Mouse (Mus musculus) heart, postnatal 25 days (tissue): ENCODE measurements at regions not wholly inside any gene's neighbourhood (a gene's known extent, or its start where the extent isn't known, plus 50 kb on each side); places are given as distances from the start of the nearest gene placed in this dataset.
"Not testable (repeated sequence)": the region's sequence is repeated elsewhere in the genome, so short reads cannot be mapped to it uniquely, and the experiment has no call there.

Experiments used
- DNase-seq: peaks from one replicate; pipeline ENCODE4 v3.0.0; 2022; ENCODE audit warnings: low spot score
- intact Hi-C: fragments of 180-260 bp; cut with DNase I; formaldehyde crosslinking; loops from one replicate; pipeline ENCODE4 v1.15.1; 2025

DNA sequence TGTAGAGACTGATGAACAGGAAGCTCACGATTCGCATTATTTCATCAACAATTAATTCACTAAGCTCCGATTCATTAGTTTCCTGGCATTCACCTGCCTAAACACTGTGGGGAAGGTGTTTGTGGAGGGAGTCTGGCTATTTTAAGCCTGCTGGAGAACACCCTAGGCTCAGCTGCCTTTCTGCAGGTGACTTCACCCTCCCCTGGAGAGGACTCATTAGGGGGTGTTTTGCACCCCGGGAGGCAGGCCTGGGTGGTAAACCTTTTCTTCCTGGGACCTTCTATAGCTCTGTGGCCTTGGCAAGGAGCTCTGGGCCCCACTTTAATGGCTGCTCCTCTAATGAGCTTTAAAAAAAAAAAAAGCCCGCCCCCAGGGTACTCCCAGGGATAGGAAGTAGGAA, 55.4 kb upstream of the Bnc1 start:
- no peak for DNase-seq
- intact Hi-C loops, result no loop called here

DNA sequence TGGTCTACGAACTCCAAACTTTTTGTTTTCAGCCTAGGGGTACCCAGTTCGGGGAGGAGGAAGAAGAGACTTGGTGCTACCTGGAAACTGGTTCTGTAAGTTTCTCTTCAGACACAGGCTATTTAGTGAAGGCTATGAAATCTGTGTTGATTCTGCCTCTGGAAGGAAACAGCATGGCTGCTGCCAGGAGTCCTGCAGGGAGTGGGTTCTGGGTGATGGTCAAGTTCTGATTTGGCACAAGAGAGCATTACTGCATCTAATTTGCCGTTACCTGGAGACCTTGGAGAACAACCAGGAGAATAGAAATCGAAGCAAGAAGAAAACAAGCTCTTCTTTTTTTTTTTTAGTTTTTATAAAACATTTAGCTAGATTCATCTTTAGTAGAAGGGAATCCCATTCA, 61.3 kb upstream of the Bnc1 start:
- intact Hi-C loops, result no loop called here
- DNase-seq, result no peak

- DNase-seq, result peak; percentile 1
- intact Hi-C loops, result no loop called here
Observed at GRCm38 (mm10) chr7:82056551-82057230, 64.6 kb upstream of the Bnc1 start.

- intact Hi-C loops, result no loop called here
- DNase-seq, result no peak
Observed at GRCm38 (mm10) chr7:82063407-82063806, 71.3 kb upstream of the Bnc1 start.

GRCm38 (mm10) chr7:82069629-82070450, 77.7 kb upstream of the Bnc1 start:
- no peak for DNase-seq
- intact Hi-C loops, result no loop called here

- no peak for DNase-seq
- intact Hi-C loops, result no loop called here
Observed at GRCm38 (mm10) chr7:82070946-82071727, 79.0 kb upstream of the Bnc1 start.

DNA sequence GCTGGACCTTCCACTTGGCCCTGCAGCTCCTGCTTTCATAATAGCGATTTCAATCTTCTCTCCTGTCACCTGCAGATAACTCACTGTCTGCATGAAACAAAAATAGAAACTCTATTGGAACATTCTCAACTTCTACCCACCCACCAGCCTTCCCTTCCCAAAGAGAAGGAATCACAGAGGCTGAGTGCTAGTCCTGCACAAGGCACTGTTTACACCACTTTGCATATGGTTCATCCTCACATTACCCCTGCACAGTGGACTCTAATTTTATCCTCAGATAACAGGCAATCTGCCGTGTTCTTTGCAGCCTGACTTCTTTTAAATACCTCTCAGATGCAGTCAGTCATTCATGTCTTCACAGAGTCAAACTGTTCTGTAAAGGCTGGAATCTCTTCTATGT, 83.3 kb upstream of the Bnc1 start:
- intact Hi-C loops, result no loop called here
- no peak for DNase-seq

DNA sequence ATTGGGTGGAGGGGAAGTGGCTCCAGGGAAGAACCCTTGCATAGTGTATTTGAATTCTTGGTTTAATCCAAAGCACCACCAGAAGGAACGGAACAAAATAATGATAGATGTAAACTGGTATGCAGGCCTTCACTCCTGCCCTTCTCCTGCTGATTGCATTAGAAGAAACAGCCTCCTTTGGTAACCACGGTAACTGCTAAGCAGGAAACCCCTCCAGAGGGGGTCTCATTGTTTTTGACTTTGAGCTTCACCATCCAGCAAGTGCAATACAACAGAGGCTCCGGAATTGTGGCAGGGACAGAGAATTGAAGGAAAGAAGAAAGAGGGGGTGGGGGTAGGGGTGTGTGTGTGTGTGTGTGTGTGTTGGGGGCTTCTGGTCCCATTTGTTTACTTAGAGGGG, 89.8 kb upstream of the Bnc1 start:
- intact Hi-C loops, result no loop called here
- no peak for DNase-seq

DNA sequence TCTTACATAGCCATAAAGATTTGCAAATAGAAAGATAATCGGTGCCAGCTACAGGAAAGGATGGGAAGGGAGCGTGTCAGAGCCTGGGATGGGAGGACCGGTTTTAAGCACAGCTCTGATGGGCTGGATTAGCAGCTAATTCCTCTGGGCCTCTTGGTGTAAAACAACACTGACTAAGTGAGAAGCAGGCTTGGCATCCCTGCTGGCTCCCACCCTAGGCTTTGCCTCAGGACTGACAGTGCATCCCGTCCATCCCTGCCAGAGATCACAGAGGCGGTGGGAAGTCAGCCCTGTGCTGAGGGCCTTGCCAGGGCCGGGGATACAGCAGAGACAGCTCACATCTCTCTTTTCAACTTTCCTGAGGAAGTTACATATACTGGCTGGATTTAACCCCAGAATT, 90.8 kb upstream of the Sh3gl3 start:
- intact Hi-C loops, result no loop called here
- DNase-seq, result no peak

DNA sequence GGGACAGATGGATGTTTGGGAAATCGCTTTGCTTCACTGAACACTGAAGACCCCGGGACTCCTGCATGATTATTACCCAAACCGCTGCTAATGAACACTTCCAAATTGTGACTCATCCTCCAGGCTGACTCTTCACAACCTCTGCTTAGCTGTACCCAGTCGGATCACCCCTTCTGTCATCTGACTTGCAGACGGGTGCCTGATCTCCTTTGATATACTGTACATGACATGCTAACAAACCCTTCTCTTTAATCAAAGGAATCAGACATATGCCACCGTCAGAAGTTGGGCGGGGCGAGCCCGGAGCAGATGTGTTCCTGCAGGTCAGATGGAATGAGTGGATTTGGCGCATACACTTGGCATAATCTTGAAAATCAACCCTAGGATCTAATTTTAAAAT, 89.2 kb upstream of the Sh3gl3 start:
- no peak for DNase-seq
- intact Hi-C loops, result no loop called here

- intact Hi-C loops, result no loop called here
- DNase-seq, result no peak
Observed at GRCm38 (mm10) chr7:82085205-82085604, 88.4 kb upstream of the Sh3gl3 start.

DNA sequence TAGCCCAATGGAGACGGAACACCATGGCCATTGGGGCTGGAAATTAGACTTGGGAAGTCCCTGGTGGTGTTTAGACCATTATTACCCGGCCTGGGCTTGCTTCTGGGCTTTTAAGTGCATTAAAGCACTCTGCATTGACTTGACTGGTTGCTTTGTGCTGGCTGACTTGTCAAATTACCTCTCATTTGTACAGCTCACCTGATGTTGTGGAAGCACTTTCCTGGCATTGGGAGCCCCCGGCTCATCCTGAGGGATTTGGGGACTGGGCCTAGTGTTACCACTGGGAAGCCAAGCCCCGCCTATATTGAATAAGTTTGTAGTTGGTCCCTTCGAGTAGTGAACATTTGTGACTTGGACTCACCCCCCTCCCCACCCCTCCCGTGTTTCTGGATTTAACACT, 75.5 kb upstream of the Sh3gl3 start:
- intact Hi-C loops, result no loop called here
- no peak for DNase-seq

- intact Hi-C loops, result no loop called here
- no peak for DNase-seq
Observed at GRCm38 (mm10) chr7:82101314-82101713, 72.3 kb upstream of the Sh3gl3 start.

- intact Hi-C loops, result no loop called here
- DNase-seq, result no peak
Observed at GRCm38 (mm10) chr7:82105631-82106030, 68.0 kb upstream of the Sh3gl3 start.

GRCm38 (mm10) chr7:82109141-82109540, 64.5 kb upstream of the Sh3gl3 start:
- intact Hi-C loops, DNase-seq: not testable (repeated sequence)

GRCm38 (mm10) chr7:82109550-82109949, 64.1 kb upstream of the Sh3gl3 start:
- intact Hi-C loops, result no loop called here
- DNase-seq, result no peak

GRCm38 (mm10) chr7:82109977-82110376, 63.7 kb upstream of the Sh3gl3 start:
- intact Hi-C loops, result loop anchor here (10.0 kb wide), 1 partner anchor 315 kb away; no protein-coding TSS in a partner anchor
- no peak for DNase-seq

GRCm38 (mm10) chr7:82112046-82112445, 61.6 kb upstream of the Sh3gl3 start:
- DNase-seq, result no peak
- intact Hi-C loops, result loop anchor here (10.0 kb wide), 1 partner anchor 317 kb away; no protein-coding TSS in a partner anchor

- no peak for DNase-seq
Observed at GRCm38 (mm10) chr7:82115646-82116045, 58.0 kb upstream of the Sh3gl3 start.

DNA sequence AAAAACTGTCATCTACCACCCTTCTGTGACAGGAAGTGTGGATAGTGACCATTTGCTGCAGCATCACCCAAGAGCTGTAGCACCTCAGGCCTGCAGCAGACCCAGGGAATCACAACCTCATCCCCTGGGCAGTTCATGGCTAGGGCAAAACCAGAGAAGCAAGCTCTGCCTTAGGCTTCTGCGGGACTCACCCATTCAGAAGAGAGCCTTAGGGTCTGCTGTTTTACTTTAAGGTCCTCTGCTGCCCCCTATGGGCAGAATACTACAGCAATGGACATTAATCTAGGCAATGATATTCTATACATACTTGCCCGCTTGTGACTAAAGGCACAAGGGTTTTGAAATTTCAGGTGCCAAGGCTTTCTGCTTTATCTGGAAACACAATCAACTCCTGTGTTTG, 54.4 kb upstream of the Sh3gl3 start:
- DNase-seq, result no peak
- intact Hi-C loops, result loop anchor here (2.0 to 10.0 kb wide), 2 partner anchors 160 to 324 kb away; no protein-coding TSS in a partner anchor

More at GRCm38 (mm10) chr7:82115646-82116045, 58.0 kb upstream of the Sh3gl3 start:
- intact Hi-C loops, result loop anchor here (10.0 kb wide), 1 partner anchor 321 kb away; no protein-coding TSS in a partner anchor
